Mouse (Mus musculus): ENCODE results near the gene Hils1.

DNA sequence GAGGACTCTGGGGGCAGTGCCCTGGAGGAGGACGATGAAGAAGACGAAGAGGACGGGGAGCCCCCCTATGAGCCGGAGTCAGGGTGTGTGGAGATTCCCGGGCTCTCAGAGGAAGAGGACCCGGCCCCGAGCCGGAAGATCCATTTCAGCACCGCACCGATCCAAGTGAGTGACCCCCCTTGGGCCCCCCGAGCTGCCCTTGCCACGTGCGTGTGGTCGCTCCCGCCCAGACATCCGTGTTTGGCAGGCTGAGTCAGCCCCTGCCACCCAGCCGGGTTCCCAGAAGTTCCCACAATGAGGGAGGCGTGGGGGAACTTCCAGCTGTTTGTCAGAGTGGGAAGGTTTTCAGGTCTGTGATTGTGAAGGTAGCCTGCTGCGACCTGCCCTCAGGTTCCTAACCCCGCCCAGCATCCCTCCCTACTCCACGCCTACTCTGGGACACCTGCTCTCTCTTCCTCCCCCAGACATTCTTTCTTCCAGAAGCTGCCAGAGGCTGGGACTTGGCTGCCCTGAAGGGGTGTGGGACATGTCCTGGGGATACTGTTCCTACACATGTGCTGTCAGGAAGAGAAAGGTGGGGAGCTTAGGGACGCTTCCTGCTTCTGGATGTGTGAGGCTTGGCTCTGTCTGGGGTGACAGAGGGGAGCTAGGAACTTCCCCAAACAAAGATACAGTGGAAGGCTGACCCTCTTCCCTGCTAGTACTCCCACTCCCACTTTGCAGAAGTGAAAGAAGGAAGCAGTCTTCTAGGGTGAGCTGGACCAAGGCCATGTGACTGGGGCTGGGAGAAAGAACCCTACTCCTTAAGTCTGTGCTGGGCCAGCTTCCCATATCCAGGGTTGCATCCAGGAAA lies 25.6 kb downstream of the Hils1 start:
- TF ChIP-seq CTCF (IDR thresholded peaks at IDR 0.05; ENCODE audit: low read depth, low read length) (no peak), POLR2A (IDR thresholded peaks at IDR 0.05; ENCODE audit: insufficient read depth, low read length) (no peak), EP300 (IDR thresholded peaks at IDR 0.05; ENCODE audit: insufficient read depth, low read depth, low read length) (peak; percentile 76)
